Mouse (Mus musculus) spleen, postnatal 36 days (tissue): ENCODE measurements around the gene F12.

Experiments
- DNase-seq, 2 experiments: peaks; one replicate each; pipeline ENCODE4 v3.0.0; 2022; ENCODE audit warnings: low spot score in 2 of 2, mixed read lengths in 1 of 2

F12 gene

DNA sequence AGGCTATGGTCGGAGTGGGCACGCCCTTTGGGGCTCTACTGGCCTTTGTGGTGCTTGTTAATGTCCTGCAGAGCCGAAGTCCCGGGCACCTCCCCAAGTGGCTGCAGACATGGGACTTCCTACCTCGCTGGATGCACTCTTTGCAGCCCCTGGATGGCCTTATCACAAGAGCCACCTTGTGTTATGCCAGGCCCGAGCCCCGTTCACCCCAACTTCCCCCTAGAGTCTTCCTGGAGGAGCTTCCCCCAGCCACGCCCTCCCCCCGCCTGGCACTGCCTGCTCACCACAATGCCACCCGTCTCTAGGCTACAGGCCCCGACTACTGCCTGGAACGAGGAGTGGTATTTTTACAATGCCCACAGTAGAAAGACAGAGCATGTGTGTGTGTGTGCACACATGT lies 13.3 kb downstream of the F12 start:
- no peak for DNase-seq

DNA sequence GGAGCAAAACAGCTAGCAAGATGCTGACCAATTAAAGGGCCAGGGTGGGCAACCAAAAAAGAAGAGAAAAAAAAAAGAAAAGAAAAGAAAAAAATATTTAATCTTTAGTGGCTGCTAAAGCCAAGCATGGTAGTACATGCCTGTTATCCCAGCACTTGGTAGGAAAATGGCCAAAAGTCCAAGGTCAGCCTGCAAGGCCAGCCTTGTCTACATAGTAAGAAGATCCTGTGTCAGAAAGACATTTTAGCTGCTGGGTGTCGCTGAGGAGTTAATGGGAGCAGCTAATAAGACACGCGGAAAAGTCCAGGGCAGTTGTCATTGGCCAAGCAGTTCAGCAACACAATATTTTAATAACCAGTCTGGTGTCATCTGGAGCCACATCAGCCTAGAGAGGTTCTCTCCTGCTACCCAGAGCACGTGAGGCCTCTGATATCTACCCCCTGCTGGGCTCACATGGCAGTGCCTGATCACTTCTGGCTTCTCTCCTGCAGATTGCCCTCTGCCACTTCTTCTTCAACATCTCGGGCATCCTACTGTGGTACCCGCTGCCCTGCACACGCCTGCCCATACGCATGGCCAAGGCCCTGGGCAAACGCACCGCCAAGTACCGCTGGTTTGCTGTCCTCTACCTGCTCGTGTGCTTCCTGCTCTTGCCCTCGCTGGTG lies 13.8 kb downstream of the F12 start:
- no peak for DNase-seq

GRCm38 (mm10) chr13:55411826-55412225 lies 14.8 kb downstream of the F12 start:
- DNase-seq = peak; percentile 44 to 46

DNA sequence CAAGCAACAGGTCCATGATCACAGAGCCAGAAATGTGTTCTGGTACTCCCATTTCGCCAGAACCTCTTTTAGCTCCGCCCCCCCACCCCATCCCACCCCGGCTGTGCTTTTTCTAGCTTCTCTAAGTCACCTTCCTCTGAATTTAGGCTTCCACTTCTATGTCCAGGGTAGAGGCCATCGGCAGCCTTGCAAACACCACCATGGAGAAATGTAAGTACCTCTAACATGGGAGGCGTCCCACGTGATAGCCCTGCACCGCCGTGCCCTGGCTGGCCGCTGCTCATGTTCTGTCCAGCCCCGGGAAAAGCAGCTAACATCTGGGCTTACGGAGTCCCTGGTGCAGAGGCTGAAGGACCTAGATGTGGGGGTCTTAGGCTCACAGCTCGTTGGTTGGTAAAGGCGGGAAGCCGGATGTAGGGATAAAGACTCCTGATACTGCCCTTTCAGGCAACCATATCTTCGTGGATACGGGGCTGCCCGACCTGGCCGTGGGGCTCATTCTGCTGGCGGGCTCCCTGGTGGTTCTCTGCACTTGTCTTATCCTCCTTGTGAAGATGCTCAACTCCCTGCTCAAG lies 18.0 kb downstream of the F12 start:
- no peak for DNase-seq

DNA sequence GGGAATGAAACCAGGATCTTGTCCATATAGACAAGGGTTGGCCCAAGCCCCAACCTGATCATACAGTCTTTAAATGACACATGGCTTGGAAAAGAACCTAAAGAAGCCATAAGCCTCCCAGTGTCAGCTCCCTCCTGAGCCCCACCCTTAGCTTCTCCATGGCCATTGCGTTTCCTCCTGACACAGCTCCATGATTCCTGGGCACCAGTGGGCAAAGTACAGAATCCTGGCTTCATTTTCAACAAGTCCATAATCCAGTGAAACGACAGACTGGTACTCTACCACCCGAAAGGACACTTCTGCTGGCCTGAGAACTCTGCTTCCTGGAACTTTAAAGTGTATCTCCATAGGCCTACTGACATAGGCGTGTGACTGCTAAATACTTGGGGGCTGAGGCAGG lies 19.3 kb downstream of the F12 start:
- no peak for DNase-seq

DNA sequence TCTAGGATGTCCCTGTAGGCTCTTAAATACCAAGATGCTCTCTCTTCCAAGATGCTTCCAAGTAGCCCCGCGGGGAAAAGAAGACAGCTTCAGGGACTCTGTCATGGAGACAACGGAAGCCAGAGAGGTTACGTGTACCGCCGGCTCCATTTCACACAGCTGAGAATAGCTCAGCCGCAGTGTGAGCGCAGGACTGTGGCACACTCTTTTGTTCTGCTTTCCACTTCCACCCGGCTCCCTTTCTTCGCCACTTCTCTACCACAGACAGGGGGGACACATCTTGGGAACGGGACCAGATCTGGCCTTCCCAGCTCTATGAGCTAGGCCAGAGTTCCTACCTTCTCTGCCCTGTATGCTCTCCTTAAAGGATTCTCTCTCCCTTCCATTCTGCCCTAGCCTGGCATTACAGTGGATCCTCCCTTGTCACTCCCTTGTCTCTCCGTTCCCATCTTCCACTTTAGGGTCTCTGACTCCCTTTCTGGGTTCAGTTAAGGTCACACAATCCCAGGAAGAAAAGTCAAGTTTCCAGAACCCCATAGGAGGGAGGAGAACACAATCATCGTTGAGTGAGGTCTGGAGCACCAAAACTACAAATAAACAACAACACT lies 20.7 kb downstream of the F12 start:
- DNase-seq = peak in 1 of 2 experiments; percentile 56

DNA sequence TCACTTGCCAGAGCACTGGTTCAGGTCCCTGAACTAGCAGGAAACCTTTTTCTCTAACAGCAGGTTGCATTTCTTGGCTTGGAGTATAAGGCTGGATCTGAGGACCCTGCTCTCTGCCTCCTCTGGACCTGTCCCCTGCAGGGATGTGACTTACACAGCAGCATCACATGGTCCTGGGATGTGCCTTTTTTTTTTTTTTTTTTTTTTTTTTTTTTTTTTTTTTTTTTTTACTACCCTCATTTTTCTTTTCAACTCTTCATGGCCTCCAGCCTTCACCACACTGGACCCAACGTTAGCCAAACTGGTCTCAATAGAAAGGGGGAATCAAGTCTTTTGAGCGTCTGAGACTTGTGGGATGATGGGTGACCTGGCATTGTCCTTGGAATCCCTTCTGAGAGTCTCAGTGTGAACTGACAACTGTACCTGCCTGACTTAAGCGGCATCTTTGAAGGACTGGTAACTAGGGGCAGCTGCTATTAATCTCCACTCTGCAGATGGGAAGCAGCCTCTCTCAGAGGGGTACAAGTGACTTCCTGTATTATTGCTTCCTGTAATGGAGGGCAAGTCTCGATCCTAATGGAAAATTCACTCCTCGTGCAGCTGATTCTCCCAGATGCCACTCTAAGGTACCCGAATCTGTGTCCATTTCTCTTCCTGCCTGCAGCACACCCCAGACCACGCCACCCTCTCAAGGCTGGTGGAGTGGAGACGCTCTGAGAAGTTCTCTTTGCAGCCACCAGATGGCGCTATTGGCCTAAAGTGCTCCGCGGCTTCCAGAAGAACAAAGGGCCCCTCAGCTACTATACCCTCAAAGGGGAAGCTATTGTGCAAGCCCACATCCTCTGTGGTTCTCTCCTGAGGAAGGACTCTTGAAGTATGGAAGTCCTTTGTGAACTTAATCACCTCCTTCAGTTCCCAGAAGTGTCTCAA lies 21.5 kb downstream of the F12 start:
- DNase-seq = peak; percentile 79 to 83

DNA sequence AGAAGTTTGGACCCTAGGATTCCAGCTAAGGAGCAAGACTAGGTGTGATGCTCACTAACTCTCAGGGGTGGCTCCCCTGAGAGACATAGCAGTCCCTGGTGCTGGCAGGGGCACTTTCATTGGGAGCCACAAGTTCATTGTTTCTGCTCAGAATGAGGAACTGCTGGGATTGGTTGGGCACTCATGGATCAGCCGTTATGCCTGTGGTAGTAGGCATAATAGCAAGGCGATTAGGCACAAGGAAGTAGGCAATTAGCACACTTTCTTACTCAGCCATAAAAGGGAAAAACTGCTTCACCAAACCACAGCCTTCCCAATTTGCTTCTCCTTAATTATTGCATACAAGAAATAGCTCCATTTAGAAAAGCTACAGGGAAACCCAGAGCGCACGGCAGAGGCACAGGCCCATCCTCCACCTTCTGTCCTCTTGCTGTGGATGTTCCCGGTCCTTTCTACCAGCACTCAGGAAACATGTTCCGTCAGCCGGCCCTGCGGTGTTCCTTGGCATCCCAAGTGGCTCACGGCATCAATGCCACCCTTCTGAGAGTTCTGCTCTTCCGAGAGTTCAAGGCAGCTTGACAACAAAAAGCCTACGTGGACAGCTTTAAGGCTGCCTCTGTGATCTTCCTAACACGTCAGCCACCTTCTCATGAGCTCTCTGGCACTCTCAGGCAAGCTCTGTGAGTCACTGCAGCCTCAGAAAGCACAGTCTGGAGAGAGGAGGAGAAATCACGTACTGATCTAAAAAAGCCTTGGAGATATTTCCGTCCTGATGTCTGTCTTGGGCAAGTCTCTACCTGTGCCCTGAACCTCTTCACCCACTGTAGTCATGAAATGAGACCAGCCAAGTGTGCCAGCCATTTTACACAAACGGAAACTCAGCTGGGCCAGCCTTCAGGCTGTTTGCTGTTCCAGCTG lies 22.4 kb downstream of the F12 start:
- no peak for DNase-seq

DNA sequence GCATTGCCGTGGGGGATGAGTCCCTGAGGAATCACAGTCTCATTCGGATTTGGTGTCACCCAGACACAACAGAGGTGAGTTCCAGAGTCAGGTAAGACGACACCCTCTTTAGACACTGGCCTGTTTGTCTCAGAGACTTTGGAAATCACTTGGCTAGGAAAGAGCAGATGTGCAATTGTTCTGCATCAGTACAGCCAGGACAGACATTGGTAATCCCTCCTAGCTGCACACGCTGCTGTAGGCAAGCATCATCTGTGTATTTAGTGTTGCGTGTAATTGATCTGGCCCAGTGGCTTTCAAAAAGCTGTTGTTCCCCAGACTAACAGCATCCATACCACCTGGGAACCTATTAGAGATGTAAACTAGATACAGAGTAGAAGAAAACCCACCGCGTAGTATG lies 23.3 kb downstream of the F12 start:
- DNase-seq = no peak

- no peak for DNase-seq
Measured at GRCm38 (mm10) chr13:55400039-55400346, 26.6 kb downstream of the F12 start.

GRCm38 (mm10) chr13:55399300-55400038 lies 27.1 kb downstream of the F12 start:
- no peak for DNase-seq

DNA sequence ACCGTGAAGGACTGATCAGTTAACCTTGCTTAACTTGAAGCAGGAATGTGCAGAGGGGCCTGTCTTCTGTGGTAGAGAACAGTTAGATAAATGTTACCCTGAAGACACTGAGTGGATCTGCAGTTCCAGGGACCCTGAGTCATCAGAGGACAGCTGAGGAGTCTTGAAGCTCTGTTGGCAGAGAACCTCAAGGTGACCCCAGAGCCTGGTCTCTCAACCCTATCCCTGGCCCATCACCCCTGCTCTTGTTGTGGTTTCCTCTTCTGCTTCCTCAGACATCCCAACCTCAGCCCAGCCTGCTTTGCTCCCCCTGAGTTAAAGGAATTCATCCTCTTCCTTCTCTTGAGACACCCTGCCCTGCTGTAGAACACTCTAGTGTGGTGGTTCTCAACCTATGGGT lies 28.5 kb downstream of the F12 start, which contains the start of gene Slc34a1:
Gene Slc34a1 (plus strand): TSS at position 100 of the 400 bp plus-strand sequence.
- DNase-seq = no peak

DNA sequence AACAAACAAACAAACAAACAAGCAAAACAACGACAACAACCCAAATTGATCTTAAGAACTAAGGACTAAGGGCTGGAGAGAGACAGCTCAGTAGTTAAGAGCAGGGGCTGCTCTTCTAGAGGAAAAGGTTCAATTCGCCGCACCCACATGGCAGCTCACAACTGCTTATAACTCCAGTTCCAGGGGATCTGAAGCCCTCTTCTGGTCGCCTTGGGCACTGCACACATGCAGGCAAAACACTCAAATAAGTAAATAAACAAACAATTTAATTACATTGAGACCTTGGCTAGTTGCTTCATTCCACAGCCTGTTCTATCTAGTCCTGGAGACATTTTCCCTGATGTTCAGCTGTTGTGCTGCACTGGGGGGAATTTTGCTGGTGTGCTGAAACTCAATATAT lies 33.7 kb downstream of the F12 start:
- no peak for DNase-seq

- DNase-seq = no peak
Measured at GRCm38 (mm10) chr13:55391626-55392029, 35.0 kb downstream of the F12 start.

DNA sequence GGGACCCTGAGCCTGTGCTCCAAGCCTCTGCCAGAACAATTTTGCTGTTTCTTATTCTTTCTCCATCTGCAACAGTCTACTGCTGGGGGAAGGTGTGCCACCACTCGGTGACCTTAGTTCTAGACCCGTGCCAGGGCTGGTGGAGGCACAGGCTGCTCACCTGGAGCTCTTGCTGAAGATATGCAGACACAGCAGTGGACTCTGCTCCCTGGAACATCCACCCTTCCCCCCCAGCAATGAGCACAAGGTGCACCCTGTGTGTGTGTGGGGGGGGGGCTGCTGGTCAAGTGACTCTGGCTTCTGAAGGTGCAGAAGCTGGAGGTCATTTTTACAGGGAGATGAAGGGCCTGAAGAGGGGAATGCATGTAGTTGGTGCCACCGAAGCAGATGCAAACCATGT lies 35.9 kb downstream of the F12 start:
- DNase-seq = no peak

GRCm38 (mm10) chr13:55381790-55382189 lies 44.8 kb downstream of the F12 start:
- DNase-seq = no peak

- DNase-seq = no peak
Measured at GRCm38 (mm10) chr13:55378907-55379580, 47.5 kb downstream of the F12 start.

DNA sequence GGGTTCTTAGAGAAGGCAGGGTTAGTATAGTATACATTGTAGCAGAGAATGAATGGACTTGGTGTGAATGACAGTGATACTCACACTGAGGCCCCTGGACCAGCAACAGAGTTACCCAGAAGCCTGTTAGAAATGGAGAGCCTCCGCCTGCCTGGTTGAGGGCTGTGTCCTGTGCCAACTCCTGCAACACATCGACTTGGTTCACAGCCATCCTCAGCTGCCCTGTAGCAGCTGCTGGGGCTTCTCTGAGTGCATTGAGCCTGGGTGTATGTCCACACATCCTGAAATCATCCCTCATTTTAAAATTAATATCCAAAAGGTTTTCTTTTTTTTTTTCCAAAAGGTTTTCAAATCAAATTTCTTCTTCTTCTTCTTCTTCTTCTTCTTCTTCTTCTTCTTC lies 50.7 kb downstream of the F12 start:
- DNase-seq = no peak

GRCm38 (mm10) chr13:55374206-55374924 lies 52.2 kb downstream of the F12 start:
- DNase-seq = no peak
